ENCODE assay signal across 17 mouse cellular contexts in the genomic region with DNA sequence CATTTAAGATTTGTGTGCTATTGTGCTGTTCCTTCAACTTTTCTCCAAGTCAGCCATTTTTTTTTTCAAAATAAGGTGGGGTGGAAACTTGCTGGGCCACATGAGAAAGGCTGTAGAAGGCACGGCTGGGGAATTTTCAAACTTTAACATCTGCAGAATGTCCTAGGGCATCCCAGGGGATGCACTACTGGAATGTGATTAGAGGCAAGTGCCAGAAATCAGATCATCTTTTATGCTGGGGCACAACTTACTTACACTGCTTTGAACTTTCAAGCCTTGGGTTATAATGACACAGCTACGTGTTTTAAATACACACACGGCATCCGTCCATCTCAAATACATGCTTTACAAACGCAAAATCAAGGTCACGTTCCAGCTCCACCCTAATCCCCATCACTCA.
"Had no signal": no experiment of that assay in that cellular context is flagged by ENCODE, and none has a peak within 500 bp of the region (broad histone marks: within the 10 kb centered on the region; RNA-seq: fewer than 3 reads in every experiment).

No protein-coding gene starts in this region.

- H3K4me2 ChIP-seq: limb, embryonic 12.5 days; liver, embryonic 13.5 days; lung, embryonic 15.5 days; midbrain, embryonic 12.5 days; neural tube, embryonic 13.5 days had no signal

- H3K4me3 ChIP-seq: limb, embryonic 12.5 days; liver, embryonic 13.5 days; lung, embryonic 15.5 days; midbrain, embryonic 12.5 days; neural tube, embryonic 13.5 days had no signal

- H3K9me3 ChIP-seq: limb, embryonic 12.5 days; liver, embryonic 13.5 days; lung, embryonic 15.5 days; midbrain, embryonic 12.5 days; neural tube, embryonic 13.5 days had no signal

- ATAC-seq: liver, postnatal 0 days; midbrain, embryonic 16.5 days had no signal

- H3K27me3 ChIP-seq: limb, embryonic 12.5 days; liver, embryonic 13.5 days; midbrain, embryonic 12.5 days; neural tube, embryonic 13.5 days had no signal

- H3K27ac ChIP-seq: kidney, postnatal 0 days; limb, embryonic 12.5 days; liver, embryonic 13.5 days; lung, embryonic 15.5 days; midbrain, embryonic 12.5 days; neural tube, embryonic 13.5 days had no signal

- H3K36me3 ChIP-seq: limb, embryonic 12.5 days; liver, embryonic 13.5 days; lung, embryonic 15.5 days; midbrain, embryonic 12.5 days; neural tube, embryonic 13.5 days had no signal

- DNase-seq: kidney, adult 11 months; kidney, adult 9 months; kidney, postnatal 36 days; layer of hippocampus, adult 9-11 months; liver; liver, embryonic 13.5 days; liver, postnatal 0 days; right cerebral cortex, adult 18-20 months; right cerebral cortex, postnatal 25 days; thymus, adult 2 months; thymus, postnatal 25 days had no signal

- H3K4me1 ChIP-seq: limb, embryonic 12.5 days; liver, embryonic 13.5 days; neural tube, embryonic 13.5 days had no signal

- H3K9ac ChIP-seq: limb, embryonic 12.5 days; liver, embryonic 13.5 days; liver, postnatal 0 days; lung, embryonic 15.5 days; midbrain, embryonic 12.5 days; neural tube, embryonic 13.5 days had no signal
